Mouse (Mus musculus): ENCODE measurements at regions not wholly inside any gene's neighbourhood (a gene's known extent, or its start where the extent isn't known, plus 50 kb on each side); places are given as distances from the start of the nearest gene placed in this dataset.

GRCm38 (mm10) chr10:54993641-54994040 is 917.2 kb upstream of the Man1a start:
- no peak for ATAC-seq
- no peaks in the 10 kb centered on the region for H3K9me3 ChIP-seq (ENCODE audit: control insufficient read depth, low read length)
- no peak overlapping the region for H3K4me2 ChIP-seq (ENCODE audit: low read length)
- H3K4me3 ChIP-seq (replicated peaks; ENCODE audit: low read length): no peak overlapping the region
- no peak overlapping the region for H3K27ac ChIP-seq (ENCODE audit: low read length)
- 83% methylated on average over 3 of the region's 3 CpGs for WGBS
- no peaks in the 10 kb centered on the region for H3K27me3 ChIP-seq (replicated peaks; ENCODE audit: control insufficient read depth, insufficient read depth, low read length)
- H3K9ac ChIP-seq (replicated peaks; ENCODE audit: low read depth, low read length): no peak overlapping the region
- no peaks in the 10 kb centered on the region for H3K4me1 ChIP-seq (replicated peaks; ENCODE audit: control insufficient read depth, insufficient read depth, low read length)
- H3K36me3 ChIP-seq (ENCODE audit: control insufficient read depth, insufficient read depth): no peaks in the 10 kb centered on the region

GRCm38 (mm10) chr10:54955900-54956299 is 879.5 kb upstream of the Man1a start:
- Histone ChIP-seq H3K27ac (ENCODE audit: low read length) (no peak overlapping the region), H3K9me3 (ENCODE audit: control insufficient read depth, low read length) (no peaks in the 10 kb centered on the region), H3K4me1 (replicated peaks; ENCODE audit: control insufficient read depth, insufficient read depth, low read length) (no peaks in the 10 kb centered on the region), H3K9ac (replicated peaks; ENCODE audit: low read depth, low read length) (no peak overlapping the region), H3K36me3 (ENCODE audit: control insufficient read depth, insufficient read depth) (no peaks in the 10 kb centered on the region), H3K4me3 (replicated peaks; ENCODE audit: low read length) (no peak overlapping the region), H3K27me3 (replicated peaks; ENCODE audit: control insufficient read depth, insufficient read depth, low read length) (no peaks in the 10 kb centered on the region), H3K4me2 (ENCODE audit: low read length) (no peak overlapping the region)
- ATAC-seq: no peak
- 95% methylated on average over 11 of the region's 11 CpGs for WGBS

GRCm38 (mm10) chr10:54941195-54942062 is 865.0 kb upstream of the Man1a start:
- WGBS: 79% methylated on average over 3 of the region's 3 CpGs
- no peak overlapping the region for H3K4me2 ChIP-seq (ENCODE audit: low read length)

GRCm38 (mm10) chr10:54939514-54939913 is 863.1 kb upstream of the Man1a start:
- WGBS: 14% methylated on average over 2 of the region's 2 CpGs

More at GRCm38 (mm10) chr10:54941195-54942062, 865.0 kb upstream of the Man1a start:
- no peak overlapping the region for H3K27ac ChIP-seq (ENCODE audit: low read length)
- peaks cover 3% of the 10 kb centered on the region; the same call in 1 of the 2 replicates for H3K4me1 ChIP-seq (replicated peaks; ENCODE audit: control insufficient read depth, insufficient read depth, low read length)
- no peak for ATAC-seq
- H3K27me3 ChIP-seq (replicated peaks; ENCODE audit: control insufficient read depth, insufficient read depth, low read length): no peaks in the 10 kb centered on the region
- no peak overlapping the region for H3K4me3 ChIP-seq (replicated peaks; ENCODE audit: low read length)
- no peaks in the 10 kb centered on the region for H3K9me3 ChIP-seq (ENCODE audit: control insufficient read depth, low read length)
- no peaks in the 10 kb centered on the region for H3K36me3 ChIP-seq (ENCODE audit: control insufficient read depth, insufficient read depth)
- no peak overlapping the region for H3K9ac ChIP-seq (replicated peaks; ENCODE audit: low read depth, low read length)

More at GRCm38 (mm10) chr10:54939514-54939913, 863.1 kb upstream of the Man1a start:
- no peak overlapping the region for H3K4me2 ChIP-seq (ENCODE audit: low read length)
- H3K9ac ChIP-seq (replicated peaks; ENCODE audit: low read depth, low read length): no peak overlapping the region
- no peak overlapping the region for H3K4me3 ChIP-seq (replicated peaks; ENCODE audit: low read length)
- no peaks in the 10 kb centered on the region for H3K9me3 ChIP-seq (ENCODE audit: control insufficient read depth, low read length)
- H3K36me3 ChIP-seq (ENCODE audit: control insufficient read depth, insufficient read depth): no peaks in the 10 kb centered on the region
- no peak overlapping the region for H3K27ac ChIP-seq (ENCODE audit: low read length)
- H3K27me3 ChIP-seq (replicated peaks; ENCODE audit: control insufficient read depth, insufficient read depth, low read length): no peaks in the 10 kb centered on the region
- H3K4me1 ChIP-seq (replicated peaks; ENCODE audit: control insufficient read depth, insufficient read depth, low read length): peaks cover 3% of the 10 kb centered on the region; the same call in 1 of the 2 replicates
- ATAC-seq: 0 out of 2 replicates have a peak, but pooled peaks have one; percentile 40

Data from forebrain, embryonic 16.5 days (tissue).